Mouse (Mus musculus) kidney, postnatal 25 days (tissue): ENCODE results near the gene Dnm3.

ENCODE experiments used
- DNase-seq, 2 experiments: peaks; one replicate each; pipeline ENCODE4 v3.0.0; 2021; ENCODE audit warnings: mixed read lengths in 2 of 2

Dnm3 gene

GRCm38 (mm10) chr1:162242980-162243650 lies 234.7 kb downstream of the Dnm3 start:
- no peak for DNase-seq

DNA sequence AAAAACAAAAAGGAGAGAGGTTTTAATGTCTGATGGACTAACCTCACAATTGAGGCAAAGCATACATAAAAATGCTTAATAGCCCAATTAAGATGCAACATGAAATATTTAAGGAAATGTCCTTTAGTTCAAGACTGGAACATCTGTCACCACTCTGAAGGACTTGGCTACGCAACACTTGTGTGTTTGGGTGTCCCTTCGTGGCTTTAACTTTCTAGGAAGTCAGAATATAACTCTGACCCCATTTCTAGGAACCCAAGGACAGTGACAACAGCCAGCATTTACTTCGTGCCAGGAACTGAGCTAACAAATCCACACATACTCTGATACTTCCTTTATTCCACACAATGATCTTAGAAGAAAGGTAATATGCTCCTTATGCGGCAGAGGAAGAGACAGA lies 237.1 kb downstream of the Dnm3 start:
- no peak for DNase-seq

DNA sequence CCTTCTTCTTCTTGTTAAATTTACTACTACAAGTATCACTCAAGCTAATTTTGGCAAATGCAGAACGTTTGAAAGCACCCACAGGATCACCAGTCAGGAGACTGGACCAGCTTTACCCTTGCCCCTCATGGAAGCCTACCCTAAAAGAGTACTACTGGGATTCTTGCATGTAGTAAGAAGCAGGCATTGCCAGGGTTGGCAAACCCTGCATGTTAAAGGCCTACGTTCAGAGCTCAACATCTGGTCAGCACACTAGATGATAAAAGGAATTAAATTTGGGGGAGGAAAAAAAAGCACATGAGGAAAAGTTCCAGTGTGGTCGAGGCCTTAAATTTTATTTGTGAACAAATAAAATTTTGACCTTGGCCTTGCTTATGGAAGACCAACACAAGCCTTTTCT lies 239.2 kb downstream of the Dnm3 start:
- DNase-seq: no peak

GRCm38 (mm10) chr1:162236624-162237159 lies 241.1 kb downstream of the Dnm3 start:
- DNase-seq: no peak

DNA sequence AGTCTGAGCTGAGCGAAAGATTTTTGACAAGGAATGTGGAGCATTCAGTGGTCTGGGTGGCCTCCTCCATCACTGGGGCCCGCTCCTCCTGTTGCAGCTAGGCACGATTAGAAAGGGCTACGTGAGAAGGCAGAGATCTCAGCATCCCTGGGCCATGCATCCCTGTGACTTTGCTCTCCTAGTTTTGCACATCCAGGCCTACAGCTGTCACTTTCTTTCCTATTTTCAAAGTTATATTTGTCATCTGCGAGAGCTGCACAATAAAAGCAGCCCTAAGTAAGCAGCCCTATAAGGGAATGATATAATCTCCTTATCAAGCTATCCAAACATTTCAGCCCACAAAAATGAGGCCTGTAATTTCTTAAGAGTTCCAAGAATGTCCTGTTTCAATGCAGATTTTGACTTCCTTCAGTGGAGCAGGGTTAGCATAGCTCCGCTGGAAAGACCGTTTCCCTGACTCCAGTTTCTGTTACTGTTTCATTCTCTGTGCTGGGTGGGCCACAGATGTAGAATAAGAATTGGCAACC lies 252.2 kb downstream of the Dnm3 start:
- DNase-seq: no peak

- DNase-seq: no peak
Measured at GRCm38 (mm10) chr1:162224817-162225605, 252.8 kb downstream of the Dnm3 start.

GRCm38 (mm10) chr1:162224061-162224460 lies 253.8 kb downstream of the Dnm3 start:
- no peak for DNase-seq

DNA sequence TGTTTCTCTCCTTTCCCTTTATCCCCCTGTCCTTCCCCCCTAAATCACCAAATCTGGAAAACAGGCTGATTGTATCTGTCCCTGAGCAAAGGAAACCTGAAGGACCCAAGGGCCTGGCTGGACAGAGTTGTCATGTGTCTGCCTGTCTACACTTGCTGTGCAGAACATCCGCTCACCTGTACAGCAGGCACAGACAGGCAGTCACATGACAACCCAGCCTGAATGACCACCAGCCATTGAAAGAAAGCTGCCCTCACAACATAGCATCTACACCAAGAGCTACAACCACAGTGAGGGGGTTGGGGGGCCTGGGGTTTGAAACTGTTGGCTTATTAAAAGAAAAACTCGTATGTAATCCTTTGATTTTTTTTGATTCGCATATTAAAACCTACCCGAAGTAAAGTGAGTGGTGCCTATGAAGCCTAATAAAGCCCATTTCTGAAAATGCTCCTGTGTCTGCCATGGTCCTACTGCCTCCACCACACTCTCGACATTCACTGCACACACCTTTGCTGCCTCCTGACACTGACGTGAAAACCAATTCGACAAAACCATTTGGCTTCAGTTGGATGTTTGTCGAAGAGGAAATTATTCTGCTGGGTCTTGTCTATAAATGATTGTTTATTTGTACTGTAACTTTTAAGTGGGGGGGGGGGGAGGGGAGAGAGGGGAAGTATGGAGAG lies 254.4 kb downstream of the Dnm3 start:
- DNase-seq: no peak

DNA sequence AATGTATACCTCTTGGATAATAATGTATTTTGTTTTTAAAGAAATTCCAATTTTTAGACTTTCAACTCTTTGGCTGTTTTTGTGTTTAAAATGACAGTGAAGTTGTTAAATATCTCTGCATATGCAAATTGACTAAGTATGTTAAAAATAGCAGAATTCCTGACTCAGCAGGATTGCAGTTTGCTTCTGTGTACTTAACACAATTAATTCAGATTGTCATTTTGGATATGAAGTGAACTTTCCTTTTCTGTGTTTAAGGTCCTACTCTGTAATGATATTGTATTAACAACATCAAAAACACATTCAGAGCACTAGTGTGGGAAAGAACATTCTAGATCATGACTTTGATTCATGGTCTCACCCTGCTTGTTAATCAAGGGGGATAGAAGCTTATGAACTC lies 255.5 kb downstream of the Dnm3 start:
- no peak for DNase-seq

DNA sequence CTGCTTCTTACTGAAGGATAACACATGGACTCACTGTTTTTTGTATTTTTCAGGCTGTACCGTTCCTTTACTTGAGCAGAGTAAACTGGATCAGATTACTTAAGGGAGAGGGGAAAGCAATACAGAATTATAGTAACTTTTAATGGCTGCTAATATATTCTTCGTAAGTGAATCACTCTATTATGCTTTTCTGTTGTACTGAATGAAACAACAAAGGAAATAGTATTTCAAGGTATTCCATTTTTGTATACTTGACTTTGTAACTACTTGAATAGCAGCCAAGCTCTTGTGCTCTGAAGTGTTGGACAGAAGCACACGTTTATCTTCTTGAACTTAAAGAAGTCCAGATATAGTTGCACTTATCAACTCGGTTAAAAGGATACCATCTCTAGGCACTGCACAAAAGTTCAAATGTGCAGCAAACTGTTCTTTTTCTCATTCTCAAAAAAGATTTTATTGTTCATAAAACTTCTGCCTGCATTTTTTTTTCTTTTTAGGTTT lies 256.0 kb downstream of the Dnm3 start:
- DNase-seq: no peak

DNA sequence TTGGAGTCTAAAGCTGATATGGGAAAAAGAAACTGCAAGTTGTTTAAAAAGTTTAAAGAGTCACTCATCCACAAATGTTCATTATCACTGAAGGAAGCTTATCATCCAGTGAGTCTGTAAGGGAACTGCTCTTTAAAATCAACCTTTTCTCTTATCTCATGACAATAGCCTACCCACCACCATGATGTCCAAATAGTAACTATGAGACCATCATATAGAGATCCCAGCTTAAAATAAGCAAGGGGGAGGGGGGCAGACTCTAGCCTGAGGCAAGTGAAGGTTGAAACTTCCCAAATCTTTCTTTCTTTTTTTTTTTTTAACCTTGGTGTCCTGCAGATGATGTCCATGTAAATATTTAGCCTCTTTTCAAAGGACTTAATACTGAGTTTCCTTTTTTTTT lies 256.9 kb downstream of the Dnm3 start:
- DNase-seq: no peak

GRCm38 (mm10) chr1:162219781-162220180 lies 258.1 kb downstream of the Dnm3 start:
- no peak for DNase-seq

DNA sequence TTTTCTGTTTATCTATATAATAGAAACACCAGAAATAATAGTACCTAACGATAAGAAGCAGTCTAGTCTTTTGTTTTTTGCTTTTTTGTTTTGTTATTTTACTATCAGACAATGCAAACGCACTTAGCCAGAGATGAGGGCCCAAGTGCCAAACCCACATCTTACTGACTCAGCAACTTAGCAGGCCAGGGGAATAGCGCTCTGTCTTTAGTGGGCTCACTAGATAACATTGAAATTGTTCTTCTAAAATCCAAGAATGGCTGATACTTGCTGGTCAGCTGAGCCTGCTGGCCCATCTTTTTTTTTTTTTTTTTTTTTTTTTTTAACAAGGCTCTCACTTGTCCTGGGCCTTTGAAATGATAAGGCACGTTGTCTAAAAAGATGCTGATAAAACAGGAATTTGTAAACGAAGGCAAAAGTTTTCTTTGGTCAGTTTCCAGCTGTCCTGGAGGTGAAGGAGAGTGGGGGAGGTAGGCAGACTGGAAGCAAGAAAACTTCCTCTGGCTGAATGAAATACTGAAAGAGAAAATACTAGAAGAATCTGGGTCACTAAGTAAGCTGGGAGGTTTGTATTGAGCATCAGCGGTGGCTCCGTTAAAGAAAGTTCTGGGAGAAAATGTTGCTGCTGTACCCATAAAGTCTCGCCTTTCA lies 259.2 kb downstream of the Dnm3 start:
- no peak for DNase-seq

- DNase-seq: peak; percentile 52 to 62
Measured at GRCm38 (mm10) chr1:162217340-162217974, 260.4 kb downstream of the Dnm3 start.

- no peak for DNase-seq
Measured at GRCm38 (mm10) chr1:162216656-162217055, 261.2 kb downstream of the Dnm3 start.

DNA sequence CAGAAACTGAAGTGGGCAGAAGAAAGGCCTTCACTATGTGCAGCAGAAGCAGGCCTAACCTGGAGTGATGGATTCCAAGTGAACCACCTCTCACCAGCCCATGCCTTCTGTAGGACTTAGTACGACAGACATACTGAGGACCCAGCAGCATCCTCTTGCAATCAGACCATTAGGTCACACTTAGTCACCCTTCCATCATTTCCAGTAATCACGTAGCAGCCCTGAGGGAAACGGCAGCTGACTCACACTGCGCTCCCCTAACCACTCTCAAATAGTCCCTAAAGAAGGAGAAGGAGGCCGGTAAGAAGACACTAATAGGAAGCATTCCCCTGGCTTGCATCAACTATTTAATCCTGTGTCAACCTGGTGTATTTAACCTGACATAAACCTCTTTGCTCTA lies 262.1 kb downstream of the Dnm3 start:
- no peak for DNase-seq

DNA sequence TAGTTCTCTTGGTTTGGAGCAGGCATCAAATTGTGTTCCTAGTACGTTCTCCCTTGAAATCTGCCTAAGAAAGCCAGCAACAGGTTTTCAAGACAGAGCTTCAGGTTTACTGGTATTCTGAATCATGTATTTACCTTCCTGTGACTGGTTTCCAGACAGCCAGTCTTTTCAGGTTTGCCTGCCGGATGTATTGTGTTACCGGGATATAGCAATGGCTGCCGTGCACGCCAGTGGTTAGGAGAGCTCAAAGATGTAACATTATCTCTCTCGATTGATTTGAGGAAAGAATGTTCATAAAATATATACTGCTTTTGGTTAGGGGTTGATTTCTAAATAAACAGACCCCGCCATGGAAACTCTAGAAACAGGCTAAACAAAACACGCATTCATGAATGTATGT lies 264.8 kb downstream of the Dnm3 start:
- DNase-seq: no peak

DNA sequence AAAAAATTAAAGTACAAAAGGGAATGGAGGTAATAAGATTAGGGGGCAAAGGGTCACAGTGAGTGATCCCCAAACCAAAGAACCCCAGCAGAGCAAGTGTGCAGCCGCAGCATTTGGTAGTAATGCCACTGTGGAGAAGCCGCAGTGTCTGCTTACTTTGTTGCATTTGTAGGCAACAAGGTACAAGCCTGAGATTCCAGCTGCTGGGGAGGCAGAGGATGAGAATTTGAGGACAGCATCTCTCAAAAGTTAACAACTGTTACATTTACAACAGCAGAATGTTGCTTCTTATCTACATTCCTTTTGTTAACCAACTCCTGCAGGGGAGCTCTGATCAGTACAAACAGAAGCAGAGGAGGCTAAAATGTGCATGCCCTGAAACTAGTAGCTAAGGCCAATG lies 267.3 kb downstream of the Dnm3 start:
- no peak for DNase-seq

- no peak for DNase-seq
Measured at GRCm38 (mm10) chr1:162209487-162210149, 268.2 kb downstream of the Dnm3 start.

GRCm38 (mm10) chr1:162209010-162209409 lies 268.8 kb downstream of the Dnm3 start:
- DNase-seq: no peak

DNA sequence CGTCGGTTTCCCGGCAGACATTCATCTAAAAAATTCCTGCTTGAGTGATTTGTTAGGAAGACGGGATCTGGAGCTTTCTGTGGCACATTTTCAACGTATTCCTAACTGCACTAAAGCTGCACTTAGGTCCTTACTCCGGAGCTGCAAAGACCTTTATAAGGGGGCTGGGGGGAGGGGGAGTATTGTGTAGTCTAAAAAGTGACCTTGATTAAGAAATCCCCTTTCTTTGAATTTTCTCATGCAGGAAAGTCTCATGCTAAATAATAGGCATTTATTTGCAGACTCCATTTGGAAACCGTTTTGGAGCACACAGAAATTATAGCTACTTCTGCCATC lies 270.2 kb downstream of the Dnm3 start:
- no peak for DNase-seq
